Mouse (Mus musculus) midbrain, embryonic 14.5 days (tissue): ENCODE measurements around the gene Pcyt1a. TPM values are rescaled to one million over a fixed set of nuclear protein-coding genes. Genes with fewer than 3 reads are reported as not detected.
A peak's percentile ranks its signal among the peaks of the same experiment; 100 is the strongest.

Experiments used
- ATAC-seq: fragments of 200-750 bp; cut with Nextera tagmentation; 2 replicates; pipeline ENCODE4 v1.8.0; 2017; ENCODE audit warnings: moderate number of reproducible peaks, moderate library complexity; ENCODE audit not compliant: low FRiP score, low TSS enrichment
- DNase-seq: peaks from one replicate; pipeline ENCODE4 v3.0.0-alpha.2; 2015
- H3K27ac ChIP-seq: fragments of 300-500 bp; sonication (generic); replicated peaks from 2 replicates; pipeline ENCODE4 v1.5.1; 2014; ENCODE audit warnings: mild to moderate bottlenecking, low read depth, low read length, moderate library complexity
- H3K27me3 ChIP-seq: fragments of 300-500 bp; sonication (generic); 2 replicates; pipeline ENCODE4 v1.6.1; 2014; ENCODE audit warnings: low read length, control low read depth, mixed read lengths; ENCODE audit not compliant: control insufficient read depth, insufficient read depth
- H3K36me3 ChIP-seq: fragments of 300-500 bp; sonication (generic); 2 replicates; pipeline ENCODE4 v1.6.1; 2014; ENCODE audit warnings: low read length, control low read depth; ENCODE audit not compliant: control insufficient read depth, insufficient read depth
- H3K4me1 ChIP-seq: fragments of 300-500 bp; sonication (generic); 2 replicates; pipeline ENCODE4 v1.6.1; 2014; ENCODE audit warnings: mild to moderate bottlenecking, antibody characterized with exemption, low read length, control low read depth; ENCODE audit not compliant: control insufficient read depth, insufficient read depth
- H3K4me2 ChIP-seq: fragments of 300-500 bp; sonication (generic); 2 replicates; pipeline ENCODE4 v1.6.1; 2014; ENCODE audit warnings: mild to moderate bottlenecking, low read length, moderate library complexity
- H3K4me3 ChIP-seq: fragments of 300-500 bp; sonication (generic); replicated peaks from 2 replicates; pipeline ENCODE4 v1.5.1; 2014; ENCODE audit warnings: low read depth, low read length
- H3K9ac ChIP-seq: fragments of 300-500 bp; sonication (generic); replicated peaks from 2 replicates; pipeline ENCODE4 v1.6.1; 2014; ENCODE audit warnings: mild to moderate bottlenecking, low read length, moderate library complexity
- H3K9me3 ChIP-seq: fragments of 300-500 bp; sonication (generic); 2 replicates; pipeline ENCODE4 v1.6.1; 2016; ENCODE audit warnings: low read length, control low read depth, mixed read lengths; ENCODE audit not compliant: control insufficient read depth
- WGBS: fragments of 180-500 bp; shearing (Covaris S2); extraction: QIAGEN DNeasy Blood & Tissue Kit; methylation state at CpG from one replicate; pipeline ENCODE4 v1.1.7; 2014; 5-methylcytosine and 5-hydroxymethylcytosine counted together
- polyA plus RNA-seq: library from polyadenylated mRNA; unstranded; fragments of >200 nt; fragmentation: Nextera tagmentation; extraction: Ambion mirVana; gene quantifications from 2 replicates; pipeline ENCODE4 v1.2.1, GENCODE M21; 2014

The Pcyt1a gene
- polyA plus RNA-seq, 1 experiment from 2014 or later, result 57.0 TPM

GRCm38 (mm10) chr16:32512921-32513320 lies 82.2 kb downstream of the Pcyt1a start:
- DNase-seq (no peak), ATAC-seq (no peak)
- WGBS, result 86% methylated on average over 3 of the region's 3 CpGs
- Histone ChIP-seq H3K4me1 (peaks cover 16% of the 10 kb centered on the region), H3K4me2 (no peak overlapping the region), H3K36me3 (no peaks in the 10 kb centered on the region), H3K27me3 (no peaks in the 10 kb centered on the region), H3K9ac (no peak overlapping the region), H3K27ac (no peak overlapping the region), H3K4me3 (no peak overlapping the region), H3K9me3 (no peaks in the 10 kb centered on the region)

GRCm38 (mm10) chr16:32513401-32513800 lies 82.7 kb downstream of the Pcyt1a start:
- H3K27ac ChIP-seq, result no peak overlapping the region
- H3K9me3 ChIP-seq, result no peaks in the 10 kb centered on the region
- no peaks in the 10 kb centered on the region for H3K36me3 ChIP-seq
- peaks cover 16% of the 10 kb centered on the region for H3K4me1 ChIP-seq
- no peak for ATAC-seq
- H3K27me3 ChIP-seq, result no peaks in the 10 kb centered on the region
- DNase-seq, result no peak
- H3K4me3 ChIP-seq, result no peak overlapping the region
- 92% methylated on average over 6 of the region's 6 CpGs for WGBS
- H3K9ac ChIP-seq, result no peak overlapping the region
- H3K4me2 ChIP-seq, result no peak overlapping the region

- WGBS, result 91% methylated on average over 6 of the region's 6 CpGs
- DNase-seq, result no peak
- H3K4me2 ChIP-seq, result no peak overlapping the region
- no peak for ATAC-seq
- no peak overlapping the region for H3K9ac ChIP-seq
- H3K27me3 ChIP-seq, result no peaks in the 10 kb centered on the region
- no peak overlapping the region for H3K27ac ChIP-seq
- H3K4me3 ChIP-seq, result no peak overlapping the region
- no peaks in the 10 kb centered on the region for H3K36me3 ChIP-seq
- H3K4me1 ChIP-seq, result peaks cover 16% of the 10 kb centered on the region
- no peaks in the 10 kb centered on the region for H3K9me3 ChIP-seq
Observed at GRCm38 (mm10) chr16:32513948-32514347, 83.2 kb downstream of the Pcyt1a start.

- H3K9ac ChIP-seq, result peak overlapping the region; percentile 44
- no peaks in the 10 kb centered on the region for H3K9me3 ChIP-seq
- no peaks in the 10 kb centered on the region for H3K27me3 ChIP-seq
- peak overlapping the region; percentile 39 for H3K4me2 ChIP-seq
- H3K27ac ChIP-seq, result peak overlapping the region; percentile 95
- DNase-seq (peak; percentile 84), ATAC-seq (peak; percentile 91)
- no peaks in the 10 kb centered on the region for H3K36me3 ChIP-seq
- H3K4me1 ChIP-seq, result peaks cover 14% of the 10 kb centered on the region
- H3K4me3 ChIP-seq, result 0 out of 2 replicates have a peak overlapping the region, but pooled peaks have one; percentile 11
- 3% methylated on average over 21 of the region's 21 CpGs for WGBS
Observed at GRCm38 (mm10) chr16:32516006-32516962, 85.6 kb downstream of the Pcyt1a start.

GRCm38 (mm10) chr16:32517785-32518481 lies 87.2 kb downstream of the Pcyt1a start:
- Histone ChIP-seq H3K27ac (no peak overlapping the region), H3K9ac (no peak overlapping the region), H3K36me3 (no peaks in the 10 kb centered on the region), H3K4me2 (no peak overlapping the region), H3K27me3 (no peaks in the 10 kb centered on the region), H3K9me3 (no peaks in the 10 kb centered on the region), H3K4me1 (peaks cover 14% of the 10 kb centered on the region), H3K4me3 (no peak overlapping the region)
- no peak for ATAC-seq
- WGBS, result 94% methylated on average over 12 of the region's 12 CpGs
- DNase-seq, result no peak

GRCm38 (mm10) chr16:32519656-32520371 lies 89.1 kb downstream of the Pcyt1a start:
- ATAC-seq, result no peak
- Histone ChIP-seq H3K4me1 (peaks cover 24% of the 10 kb centered on the region), H3K27me3 (no peaks in the 10 kb centered on the region), H3K27ac (no peak overlapping the region), H3K9me3 (no peaks in the 10 kb centered on the region), H3K36me3 (no peaks in the 10 kb centered on the region), H3K4me2 (no peak overlapping the region), H3K4me3 (no peak overlapping the region), H3K9ac (no peak overlapping the region)
- no peak for DNase-seq
- WGBS, result 88% methylated on average over 15 of the region's 15 CpGs

GRCm38 (mm10) chr16:32520372-32520748 lies 89.6 kb downstream of the Pcyt1a start:
- no peak overlapping the region for H3K9ac ChIP-seq
- H3K4me1 ChIP-seq, result peaks cover 23% of the 10 kb centered on the region
- H3K9me3 ChIP-seq, result no peaks in the 10 kb centered on the region
- no peak overlapping the region for H3K27ac ChIP-seq
- no peaks in the 10 kb centered on the region for H3K36me3 ChIP-seq
- H3K4me2 ChIP-seq, result no peak overlapping the region
- ATAC-seq (no peak), DNase-seq (peak; percentile 11)
- H3K4me3 ChIP-seq, result no peak overlapping the region
- no peaks in the 10 kb centered on the region for H3K27me3 ChIP-seq
- 52% methylated on average over 9 of the region's 9 CpGs for WGBS

- Histone ChIP-seq H3K27ac (no peak overlapping the region), H3K27me3 (no peaks in the 10 kb centered on the region), H3K9me3 (no peaks in the 10 kb centered on the region), H3K36me3 (no peaks in the 10 kb centered on the region), H3K4me1 (peaks cover 10% of the 10 kb centered on the region), H3K4me2 (no peak overlapping the region), H3K4me3 (no peak overlapping the region), H3K9ac (no peak overlapping the region)
- WGBS, result 91% methylated on average over 6 of the region's 6 CpGs
- no peak for ATAC-seq
- no peak for DNase-seq
Observed at GRCm38 (mm10) chr16:32522578-32523194, 92.0 kb downstream of the Pcyt1a start.
